22 mouse cellular contexts compared by ENCODE assay signal in the genomic region with DNA sequence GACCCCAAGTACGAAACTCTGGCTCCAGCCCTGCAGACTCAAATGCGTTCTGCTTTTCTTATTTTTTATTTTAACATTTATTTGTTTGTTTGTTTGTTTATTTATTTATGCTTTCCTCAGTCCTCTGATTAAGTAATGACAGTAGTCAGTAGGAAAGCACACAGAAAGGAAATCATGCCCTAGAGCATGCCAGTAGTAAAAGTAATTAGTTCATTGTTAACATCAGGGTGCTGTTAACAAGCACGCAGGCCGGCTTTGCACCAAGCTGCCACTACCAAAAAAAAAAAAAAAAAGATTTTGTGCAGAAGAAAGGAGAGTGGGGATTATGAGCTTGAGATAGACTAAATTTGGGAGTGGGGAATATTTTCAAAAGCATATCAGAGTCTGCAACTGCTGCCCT.
DNase-seq lines count a peak whose midpoint lies in the region; ATAC-seq lines count a peak whose summit lies in the region.
"Had no signal": no experiment of that assay in that cellular context is flagged by ENCODE, and none has a peak within 500 bp of the region (broad histone marks: within the 10 kb centered on the region; RNA-seq: fewer than 3 reads in every experiment).

No protein-coding gene starts in this region.

- peaks cover 69% of the 10 kb centered on the region for H3K4me1 ChIP-seq in forebrain, embryonic 10.5 days
- H3K4me1 ChIP-seq in forebrain, embryonic 11.5 days (replicated peaks; ENCODE audit: control insufficient read depth, insufficient read depth, low read length) = peaks cover 3% of the 10 kb centered on the region; the same call in 1 of the 2 replicates
- H3K4me1 ChIP-seq in neural tube, embryonic 12.5 days = peaks cover 15% of the 10 kb centered on the region
- H3K4me1 ChIP-seq in midbrain, embryonic 12.5 days = peaks cover 38% of the 10 kb centered on the region
- no peaks in the 10 kb centered on the region for H3K4me1 ChIP-seq in intestine, embryonic 15.5 days (replicated peaks)
- H3K4me1 ChIP-seq: megakaryocyte, embryonic 14.5 days had no signal

- no peak overlapping the region; the same call in 1 of the 2 replicates for H3K4me3 ChIP-seq in forebrain, embryonic 10.5 days
- H3K4me3 ChIP-seq in forebrain, embryonic 11.5 days (ENCODE audit: low read depth, low read length) = no peak overlapping the region
- no peak overlapping the region for H3K4me3 ChIP-seq in neural tube, embryonic 12.5 days
- H3K4me3 ChIP-seq in midbrain, embryonic 12.5 days = no peak overlapping the region
- H3K4me3 ChIP-seq in intestine, embryonic 15.5 days (replicated peaks) = no peak overlapping the region
- H3K4me3 ChIP-seq: embryonic facial prominence, embryonic 13.5 days; megakaryocyte, embryonic 14.5 days; myocyte had no signal

- H3K36me3 ChIP-seq in forebrain, embryonic 10.5 days (replicated peaks) = no peaks in the 10 kb centered on the region
- H3K36me3 ChIP-seq in forebrain, embryonic 11.5 days (ENCODE audit: control insufficient read depth, insufficient read depth, low read length) = no peaks in the 10 kb centered on the region
- no peaks in the 10 kb centered on the region for H3K36me3 ChIP-seq in neural tube, embryonic 12.5 days
- H3K36me3 ChIP-seq in midbrain, embryonic 12.5 days = no peaks in the 10 kb centered on the region
- no peaks in the 10 kb centered on the region for H3K36me3 ChIP-seq in intestine, embryonic 15.5 days
- H3K36me3 ChIP-seq: embryonic facial prominence, embryonic 13.5 days had no signal

- H3K9me3 ChIP-seq in forebrain, embryonic 10.5 days = no peaks in the 10 kb centered on the region
- no peaks in the 10 kb centered on the region for H3K9me3 ChIP-seq in forebrain, embryonic 11.5 days (ENCODE audit: control insufficient read depth, low read length)
- no peaks in the 10 kb centered on the region for H3K9me3 ChIP-seq in neural tube, embryonic 12.5 days
- H3K9me3 ChIP-seq in midbrain, embryonic 12.5 days = no peaks in the 10 kb centered on the region
- no peaks in the 10 kb centered on the region for H3K9me3 ChIP-seq in intestine, embryonic 15.5 days
- H3K9me3 ChIP-seq: embryonic facial prominence, embryonic 13.5 days had no signal

- no peak overlapping the region for H3K4me2 ChIP-seq in forebrain, embryonic 11.5 days (ENCODE audit: low read depth, low read length, severe bottlenecking)
- H3K4me2 ChIP-seq in neural tube, embryonic 12.5 days (replicated peaks) = peak overlapping the region; percentile 47
- peak overlapping the region; percentile 35; the same call in 1 of the 2 replicates for H3K4me2 ChIP-seq in midbrain, embryonic 12.5 days (replicated peaks)
- H3K4me2 ChIP-seq in intestine, embryonic 15.5 days (replicated peaks) = no peak overlapping the region
- H3K4me2 ChIP-seq: embryonic facial prominence, embryonic 13.5 days; heart, embryonic 11.5 days; liver, embryonic 11.5 days had no signal

- H3K27ac ChIP-seq in forebrain, embryonic 10.5 days = 0 out of 2 replicates have a peak overlapping the region, but pooled peaks have one; percentile 36
- no peak overlapping the region for H3K27ac ChIP-seq in forebrain, embryonic 11.5 days (ENCODE audit: low read depth, low read length)
- no peak overlapping the region for H3K27ac ChIP-seq in neural tube, embryonic 12.5 days
- H3K27ac ChIP-seq in midbrain, embryonic 12.5 days (replicated peaks) = peak overlapping the region; percentile 55; the same call in 1 of the 2 replicates
- H3K27ac ChIP-seq in intestine, embryonic 15.5 days = no peak overlapping the region
- H3K27ac ChIP-seq: embryonic facial prominence, embryonic 13.5 days had no signal

- H3K9ac ChIP-seq in forebrain, embryonic 11.5 days (ENCODE audit: low read length) = no peak overlapping the region
- H3K9ac ChIP-seq in neural tube, embryonic 12.5 days = no peak overlapping the region
- H3K9ac ChIP-seq in midbrain, embryonic 12.5 days (replicated peaks) = no peak overlapping the region
- H3K9ac ChIP-seq in intestine, embryonic 15.5 days = no peak overlapping the region
- H3K9ac ChIP-seq: embryonic facial prominence, embryonic 13.5 days had no signal

- 56% methylated on average over 4 of the region's 4 CpGs for WGBS in forebrain, embryonic 10.5 days
- 45% methylated on average over 4 of the region's 4 CpGs for WGBS in forebrain, embryonic 11.5 days
- 34% methylated on average over 4 of the region's 4 CpGs for WGBS in neural tube, embryonic 12.5 days
- WGBS in midbrain, embryonic 12.5 days = 43% methylated on average over 4 of the region's 4 CpGs
- 84% methylated on average over 4 of the region's 4 CpGs for WGBS in intestine, embryonic 15.5 days

- ATAC-seq in forebrain, embryonic 11.5 days (replicated peaks; ENCODE audit: low FRiP score) = no peak
- no peak for ATAC-seq in neural tube, embryonic 12.5 days (ENCODE audit: low FRiP score, low read depth)
- no peak for ATAC-seq in midbrain, embryonic 12.5 days (ENCODE audit: low FRiP score, low read depth)
- no peak for ATAC-seq in intestine, embryonic 15.5 days

- peaks cover 12% of the 10 kb centered on the region; the same call in 1 of the 2 replicates for H3K27me3 ChIP-seq in forebrain, embryonic 10.5 days (ENCODE audit: poor library complexity, severe bottlenecking)
- no peaks in the 10 kb centered on the region for H3K27me3 ChIP-seq in forebrain, embryonic 11.5 days (ENCODE audit: control insufficient read depth, insufficient read depth, low read length)
- no peaks in the 10 kb centered on the region for H3K27me3 ChIP-seq in neural tube, embryonic 12.5 days (replicated peaks)
- H3K27me3 ChIP-seq in midbrain, embryonic 12.5 days = peaks cover 9% of the 10 kb centered on the region; the same call in 1 of the 2 replicates
- no peaks in the 10 kb centered on the region for H3K27me3 ChIP-seq in intestine, embryonic 15.5 days (replicated peaks)
- H3K27me3 ChIP-seq: embryonic facial prominence, embryonic 13.5 days; megakaryocyte, embryonic 14.5 days had no signal

- DNase-seq in forebrain, embryonic 10.5 days (ENCODE audit: extremely low spot score, low spot score) = no peak
- no peak for DNase-seq in forebrain, embryonic 11.5 days (ENCODE audit: low spot score)
- DNase-seq in neural tube, embryonic 10.5 days (ENCODE audit: extremely low spot score, low spot score) = no peak
- DNase-seq in yolk sac, embryonic 10.5 days (ENCODE audit: low spot score) = no peak
- DNase-seq in thymus, postnatal 36 days = no peak
- DNase-seq: adrenal gland, adult 8-10 months; cerebellum, postnatal 10 days; heart, postnatal 10 days; kidney, adult 2 months; kidney, postnatal 10 days; layer of hippocampus, postnatal 36 days; lung, adult 18-20 months; right cerebral cortex, adult 18-20 months; thymus, postnatal 14 days had no signal

Comparison
In these comparisons a context has a peak if more than half of its experiments do, and no peak if none do; other contexts are left out.
1. H3K27ac ChIP-seq: peak in forebrain, embryonic 10.5 days (single experiment) and midbrain, embryonic 12.5 days (single experiment); none in forebrain, embryonic 11.5 days (single experiment), neural tube, embryonic 12.5 days (single experiment) and intestine, embryonic 15.5 days (single experiment).
2. H3K4me2 ChIP-seq: peak in neural tube, embryonic 12.5 days (single experiment) and midbrain, embryonic 12.5 days (single experiment); none in forebrain, embryonic 11.5 days (single experiment) and intestine, embryonic 15.5 days (single experiment).